Mouse (Mus musculus) liver, postnatal 0 days (tissue): Measurements from ENCODE around the gene Sulf2. TPM values are rescaled to one million over a fixed set of nuclear protein-coding genes. Genes with fewer than 3 reads are reported as not detected.
A peak's percentile ranks its signal among the peaks of the same experiment; 100 is the strongest.

Source experiments
- ATAC-seq: fragments of 200-750 bp; cut with Nextera tagmentation; 2 replicates; pipeline ENCODE4 v1.8.0; 2017; ENCODE audit warnings: mild to moderate bottlenecking, moderate library complexity
- DNase-seq: peaks from one replicate; pipeline ENCODE4 v3.0.0-alpha.2; 2016
- H3K27ac ChIP-seq: fragments of 300-500 bp; sonication (generic); 2 replicates; pipeline ENCODE4 v1.5.1; 2014; ENCODE audit warnings: antibody characterized with exemption, moderate library complexity, mild to moderate bottlenecking, low read depth
- H3K27me3 ChIP-seq: fragments of 300-500 bp; sonication (generic); 2 replicates; pipeline ENCODE4 v1.6.1; 2014; ENCODE audit warnings: low read length, control low read depth, mixed read lengths; ENCODE audit not compliant: insufficient read depth
- H3K36me3 ChIP-seq: fragments of 300-500 bp; sonication (generic); replicated peaks from 2 replicates; pipeline ENCODE4 v1.6.1; 2014; ENCODE audit warnings: mild to moderate bottlenecking, control low read depth, low read length, moderate library complexity, mixed read lengths; ENCODE audit not compliant: insufficient read depth
- H3K4me1 ChIP-seq: fragments of 300-500 bp; sonication (generic); 2 replicates; pipeline ENCODE4 v1.6.1; 2014; ENCODE audit warnings: antibody characterized with exemption, mild to moderate bottlenecking, control low read depth; ENCODE audit not compliant: insufficient read depth
- H3K4me2 ChIP-seq: fragments of 300-500 bp; sonication (generic); 2 replicates; pipeline ENCODE4 v1.6.1; 2014; ENCODE audit warnings: low read depth, mild to moderate bottlenecking, low read length, moderate library complexity, mixed read lengths
- H3K4me3 ChIP-seq: fragments of 300-500 bp; sonication (generic); 2 replicates; pipeline ENCODE4 v1.5.1; 2014; ENCODE audit warnings: low read depth, low read length
- H3K9ac ChIP-seq: fragments of 300-500 bp; sonication (generic); replicated peaks from 2 replicates; pipeline ENCODE4 v1.6.1; 2014; ENCODE audit warnings: mild to moderate bottlenecking, moderate library complexity
- H3K9me3 ChIP-seq: fragments of 300-500 bp; sonication (generic); 2 replicates; pipeline ENCODE4 v1.6.1; 2016; ENCODE audit warnings: mild to moderate bottlenecking, control low read depth, low read length, mixed read lengths
- CTCF ChIP-seq: sonication (generic); IDR thresholded peaks from 2 replicates; pipeline ENCODE4 v1.5.1; 2016; ENCODE audit warnings: antibody characterized with exemption, low read depth
- EP300 ChIP-seq: IDR thresholded peaks from 2 replicates; pipeline ENCODE4 v1.6.1; 2016; ENCODE audit warnings: antibody characterized with exemption, low read depth, mild to moderate bottlenecking
- WGBS: fragments of 180-500 bp; shearing (Covaris S2); extraction: QIAGEN DNeasy Blood & Tissue Kit; methylation state at CpG from one replicate; pipeline ENCODE4 v1.1.7; 2014; ENCODE audit not compliant: insufficient replicate concordance; 5-methylcytosine and 5-hydroxymethylcytosine counted together
- polyA plus RNA-seq: library from polyadenylated mRNA; unstranded; fragments of >200 nt; fragmentation: Nextera tagmentation; extraction: Ambion mirVana; gene quantifications from 2 replicates; pipeline ENCODE4 v1.2.1, GENCODE M21; 2015

Gene Sulf2
- polyA plus RNA-seq, 1 experiment from 2014 or later, result 1.8 TPM

GRCm38 (mm10) chr2:166032628-166033027 lies 122.8 kb downstream of the Sulf2 start:
- Histone ChIP-seq H3K4me2 (no peak overlapping the region), H3K9me3 (no peaks in the 10 kb centered on the region), H3K9ac (no peak overlapping the region), H3K4me3 (no peak overlapping the region), H3K4me1 (peaks cover 24% of the 10 kb centered on the region), H3K36me3 (peaks cover 3% of the 10 kb centered on the region; the same call in 1 of the 2 replicates), H3K27ac (no peak overlapping the region), H3K27me3 (no peaks in the 10 kb centered on the region)
- no peak for DNase-seq
- ATAC-seq, result no peak
- no peak for TF ChIP-seq EP300
- no peak for TF ChIP-seq CTCF
- 74% methylated on average over 5 of the region's 5 CpGs for WGBS

DNA sequence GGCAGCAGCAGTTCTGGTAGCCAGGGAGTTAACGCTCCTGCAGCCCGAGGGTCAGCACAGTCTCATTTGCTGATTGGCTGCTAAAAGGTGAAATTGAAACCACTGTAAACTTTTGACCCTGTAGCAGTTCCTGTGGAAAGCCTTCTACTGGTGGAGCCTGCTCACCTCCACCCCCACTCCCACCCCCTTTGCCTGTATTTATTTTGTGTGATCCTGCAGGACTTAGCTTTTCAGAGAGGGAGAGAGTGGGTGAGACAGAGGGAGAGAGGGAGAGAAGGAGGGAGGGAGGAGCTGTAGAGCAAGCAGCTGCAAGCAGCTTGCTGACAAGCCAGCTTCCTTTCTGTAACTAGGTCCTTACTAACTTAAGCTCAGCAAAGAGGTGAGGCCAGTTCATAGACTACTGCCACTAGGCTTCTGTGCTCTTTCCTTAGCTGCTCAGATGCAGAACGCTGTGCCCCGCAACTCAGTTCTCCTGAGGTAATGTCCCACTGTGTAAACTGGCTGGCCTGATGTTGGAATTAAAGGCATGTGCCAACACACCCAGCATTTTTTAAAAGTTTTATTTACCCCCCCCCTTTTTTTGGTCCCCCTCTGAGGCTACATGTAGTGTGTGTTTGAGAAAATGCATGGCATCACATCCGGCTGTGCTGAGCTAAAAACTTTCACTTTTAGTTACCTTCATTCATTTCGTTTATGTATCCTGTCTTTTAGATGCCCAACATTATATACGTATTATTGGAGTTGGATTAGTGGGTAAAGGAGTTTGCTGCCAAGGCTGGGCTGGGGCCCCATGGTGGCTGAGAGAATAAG lies 124.1 kb downstream of the Sulf2 start:
- H3K9me3 ChIP-seq, result no peaks in the 10 kb centered on the region
- no peaks in the 10 kb centered on the region for H3K36me3 ChIP-seq
- H3K9ac ChIP-seq, result no peak overlapping the region; the same call in 1 of the 2 replicates
- peak; percentile 66 for DNase-seq
- ATAC-seq, result peak; percentile 94
- H3K4me3 ChIP-seq, result peak overlapping the region; percentile 24
- H3K27ac ChIP-seq, result peak overlapping the region; percentile 81
- H3K4me2 ChIP-seq, result peak overlapping the region; percentile 66
- H3K27me3 ChIP-seq, result no peaks in the 10 kb centered on the region
- 24% methylated on average over 7 of the region's 7 CpGs for WGBS
- TF ChIP-seq CTCF (no peak), EP300 (no peak)
- peaks cover 24% of the 10 kb centered on the region for H3K4me1 ChIP-seq

- Histone ChIP-seq H3K27me3 (no peaks in the 10 kb centered on the region), H3K9me3 (no peaks in the 10 kb centered on the region), H3K4me1 (peaks cover 22% of the 10 kb centered on the region), H3K27ac (peak overlapping the region; percentile 81), H3K9ac (peak overlapping the region; percentile 42), H3K36me3 (no peaks in the 10 kb centered on the region), H3K4me3 (peak overlapping the region; percentile 24), H3K4me2 (peak overlapping the region; percentile 66)
- WGBS, result 3% methylated on average over 13 of the region's 13 CpGs
- DNase-seq (peak; percentile 30), ATAC-seq (no peak)
- no peak for TF ChIP-seq CTCF
- TF ChIP-seq EP300, result no peak
Observed at GRCm38 (mm10) chr2:166030256-166030995, 125.0 kb downstream of the Sulf2 start.

GRCm38 (mm10) chr2:166029232-166029631 lies 126.2 kb downstream of the Sulf2 start:
- Histone ChIP-seq H3K4me1 (peaks cover 15% of the 10 kb centered on the region), H3K9me3 (no peaks in the 10 kb centered on the region), H3K36me3 (no peaks in the 10 kb centered on the region), H3K4me2 (no peak overlapping the region), H3K4me3 (no peak overlapping the region), H3K27me3 (no peaks in the 10 kb centered on the region), H3K9ac (no peak overlapping the region), H3K27ac (no peak overlapping the region)
- 55% methylated on average over 4 of the region's 4 CpGs for WGBS
- no peak for ATAC-seq
- no peak for DNase-seq
- TF ChIP-seq EP300, result no peak
- TF ChIP-seq CTCF, result no peak

DNA sequence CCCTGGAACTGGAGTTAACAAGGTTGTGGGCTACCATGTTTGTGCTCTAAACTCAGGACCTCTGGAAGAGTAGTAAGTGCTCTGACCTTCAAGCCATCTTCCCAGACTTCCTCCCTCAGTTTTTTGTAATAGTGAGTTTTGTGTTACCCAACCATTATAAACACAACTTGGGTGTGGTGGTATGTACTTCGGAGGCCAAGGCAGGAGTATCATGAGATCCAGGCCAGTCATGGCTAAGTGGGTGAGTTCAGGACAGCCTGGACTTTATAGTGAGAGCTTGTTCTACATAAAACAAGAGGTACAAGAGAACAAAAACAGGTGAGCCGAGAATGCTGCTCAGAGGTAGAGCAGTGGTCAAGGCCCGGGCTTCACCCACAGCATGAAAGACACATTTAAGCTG lies 127.6 kb downstream of the Sulf2 start:
- 81% methylated on average over 3 of the region's 3 CpGs for WGBS
- H3K27ac ChIP-seq, result no peak overlapping the region
- H3K27me3 ChIP-seq, result no peaks in the 10 kb centered on the region
- ATAC-seq, result no peak
- H3K4me3 ChIP-seq, result no peak overlapping the region
- no peaks in the 10 kb centered on the region for H3K36me3 ChIP-seq
- DNase-seq, result no peak
- H3K4me2 ChIP-seq, result no peak overlapping the region
- no peak overlapping the region for H3K9ac ChIP-seq
- H3K4me1 ChIP-seq, result peaks cover 16% of the 10 kb centered on the region
- TF ChIP-seq EP300 (no peak), CTCF (no peak)
- no peaks in the 10 kb centered on the region for H3K9me3 ChIP-seq

DNA sequence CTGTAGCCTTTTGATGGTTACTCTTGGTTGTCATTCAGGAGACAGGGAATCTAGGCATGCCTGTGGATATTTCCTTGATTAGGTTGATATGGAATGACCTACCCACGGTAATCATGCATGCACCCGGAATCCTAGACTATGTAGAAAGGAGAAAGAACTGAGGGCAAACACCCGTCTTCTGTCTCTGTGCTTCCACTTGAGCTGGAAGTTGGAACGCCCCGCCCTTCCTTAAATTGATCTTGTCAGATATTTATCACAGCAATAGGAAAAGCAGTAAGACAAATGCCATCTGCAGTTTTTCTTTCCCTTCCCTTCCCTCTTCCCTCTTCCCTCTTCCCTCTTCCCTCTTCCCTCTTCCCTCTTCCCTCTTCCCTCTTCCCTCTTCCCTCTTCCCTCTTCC lies 129.5 kb downstream of the Sulf2 start:
- Histone ChIP-seq H3K27ac (no peak overlapping the region), H3K9me3 (no peaks in the 10 kb centered on the region), H3K4me2 (no peak overlapping the region), H3K27me3 (no peaks in the 10 kb centered on the region), H3K4me1 (peaks cover 13% of the 10 kb centered on the region), H3K36me3 (no peaks in the 10 kb centered on the region), H3K4me3 (no peak overlapping the region), H3K9ac (no peak overlapping the region)
- no peak for ATAC-seq
- no peak for TF ChIP-seq EP300
- TF ChIP-seq CTCF, result no peak
- DNase-seq, result no peak
- 62% methylated on average over 5 of the region's 5 CpGs for WGBS
